In the genomic region with DNA sequence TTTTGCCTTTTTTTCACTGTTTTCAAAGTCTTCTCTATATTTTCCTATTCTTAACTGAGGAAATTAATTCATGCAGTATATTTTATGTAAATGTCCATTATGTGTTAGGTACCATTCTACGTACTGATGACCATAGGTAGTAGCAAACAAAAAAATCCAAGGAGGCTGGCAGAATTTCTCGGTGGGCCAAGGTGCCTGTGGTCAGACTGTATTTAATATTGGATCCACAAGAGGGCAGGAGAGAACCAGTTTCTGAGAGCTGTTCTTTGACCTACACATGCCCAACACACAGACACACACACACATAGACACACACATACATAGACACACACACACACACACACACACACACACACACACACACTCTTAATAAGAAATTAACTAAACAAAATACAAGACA, we compare ENCODE assay signal across 8 mouse cellular contexts. TPM values are rescaled to one million over a fixed set of nuclear protein-coding genes. Genes with fewer than 3 reads are reported as not detected.
DNase-seq lines count a peak whose midpoint lies in the region; ATAC-seq and TF ChIP-seq lines count a peak whose summit lies in the region.

No protein-coding gene starts in this region.

- no peak overlapping the region for H3K9ac ChIP-seq in forebrain, embryonic 15.5 days (replicated peaks)
- H3K9ac ChIP-seq in forebrain, embryonic 16.5 days (replicated peaks; ENCODE audit: low read depth, low read length): no peak overlapping the region
- no peak overlapping the region for H3K9ac ChIP-seq in lung, embryonic 14.5 days

- no peaks in the 10 kb centered on the region for H3K9me3 ChIP-seq in forebrain, embryonic 15.5 days
- no peaks in the 10 kb centered on the region for H3K9me3 ChIP-seq in forebrain, embryonic 16.5 days (ENCODE audit: control insufficient read depth, low read length)
- H3K9me3 ChIP-seq in lung, embryonic 14.5 days (ENCODE audit: low read depth, low read length): no peaks in the 10 kb centered on the region
- no peaks in the 10 kb centered on the region for H3K9me3 ChIP-seq in embryonic facial prominence, embryonic 10.5 days

- WGBS in forebrain, embryonic 15.5 days: 56% methylated on average over 2 of the region's 2 CpGs
- 65% methylated on average over 2 of the region's 2 CpGs for WGBS in forebrain, embryonic 16.5 days
- 63% methylated on average over 2 of the region's 2 CpGs for WGBS in lung, embryonic 14.5 days
- WGBS in embryonic facial prominence, embryonic 10.5 days: 71% methylated on average over 2 of the region's 2 CpGs

- no peaks in the 10 kb centered on the region for H3K36me3 ChIP-seq in forebrain, embryonic 15.5 days
- H3K36me3 ChIP-seq in forebrain, embryonic 16.5 days (ENCODE audit: control insufficient read depth, insufficient read depth): no peaks in the 10 kb centered on the region
- no peaks in the 10 kb centered on the region for H3K36me3 ChIP-seq in lung, embryonic 14.5 days (ENCODE audit: insufficient read depth)
- no peaks in the 10 kb centered on the region for H3K36me3 ChIP-seq in embryonic facial prominence, embryonic 10.5 days (replicated peaks)

- no peak overlapping the region for H3K4me2 ChIP-seq in forebrain, embryonic 15.5 days (replicated peaks)
- H3K4me2 ChIP-seq in forebrain, embryonic 16.5 days (ENCODE audit: low read length): no peak overlapping the region
- H3K4me2 ChIP-seq in lung, embryonic 14.5 days: no peak overlapping the region

- peak; percentile 49 for DNase-seq in lung, embryonic 14.5 days
- no peak for DNase-seq in lung, postnatal 4 days
- DNase-seq in embryonic facial prominence, embryonic 10.5 days (ENCODE audit: low spot score): peak; percentile 8
- DNase-seq in retina, embryonic 14.5 days (ENCODE audit: low spot score): peak; percentile 69
- DNase-seq in left cerebral cortex, adult 11 months (ENCODE audit: low spot score): no peak

- no peak overlapping the region for H3K27ac ChIP-seq in forebrain, embryonic 15.5 days (replicated peaks)
- H3K27ac ChIP-seq in forebrain, embryonic 16.5 days (ENCODE audit: low read length): no peak overlapping the region
- no peak overlapping the region for H3K27ac ChIP-seq in lung, embryonic 14.5 days (ENCODE audit: low read depth)
- no peak overlapping the region for H3K27ac ChIP-seq in embryonic facial prominence, embryonic 10.5 days (replicated peaks)

- no peaks in the 10 kb centered on the region for H3K27me3 ChIP-seq in forebrain, embryonic 15.5 days
- no peaks in the 10 kb centered on the region for H3K27me3 ChIP-seq in forebrain, embryonic 16.5 days (replicated peaks; ENCODE audit: control insufficient read depth, insufficient read depth, low read length)
- no peaks in the 10 kb centered on the region for H3K27me3 ChIP-seq in lung, embryonic 14.5 days (ENCODE audit: insufficient read depth, low read length)
- H3K27me3 ChIP-seq in embryonic facial prominence, embryonic 10.5 days (replicated peaks; ENCODE audit: low read depth, poor library complexity, severe bottlenecking): no peaks in the 10 kb centered on the region

- no peaks in the 10 kb centered on the region for H3K4me1 ChIP-seq in forebrain, embryonic 15.5 days
- H3K4me1 ChIP-seq in forebrain, embryonic 16.5 days (replicated peaks; ENCODE audit: control insufficient read depth, insufficient read depth, low read length): no peaks in the 10 kb centered on the region
- H3K4me1 ChIP-seq in lung, embryonic 14.5 days (ENCODE audit: insufficient read depth): no peaks in the 10 kb centered on the region
- H3K4me1 ChIP-seq in embryonic facial prominence, embryonic 10.5 days: no peaks in the 10 kb centered on the region

- ATAC-seq in forebrain, embryonic 15.5 days (replicated peaks): peak; percentile 55; the same call in 1 of the 2 replicates
- no peak for ATAC-seq in forebrain, embryonic 16.5 days
- ATAC-seq in lung, embryonic 14.5 days (ENCODE audit: insufficient read depth): no peak
- ATAC-seq in inflammation-experienced regulatory T-cells, adult 6 months: no peak

- no peak overlapping the region for H3K4me3 ChIP-seq in forebrain, embryonic 15.5 days
- H3K4me3 ChIP-seq in forebrain, embryonic 16.5 days (replicated peaks; ENCODE audit: low read length): no peak overlapping the region
- H3K4me3 ChIP-seq in lung, embryonic 14.5 days (ENCODE audit: low read depth, low read length): no peak overlapping the region
- no peak overlapping the region for H3K4me3 ChIP-seq in embryonic facial prominence, embryonic 10.5 days

- TF ChIP-seq CTCF in lung, embryonic 14.5 days (IDR thresholded peaks at IDR 0.05; ENCODE audit: low read depth): peak; percentile 40

RNA-seq across cellular contexts. Expression of gene Sdhaf3, which starts 48.2 kb away (rescaled TPM):
- polyA plus RNA-seq in forebrain, embryonic 15.5 days (2015; fragmentation: Nextera tagmentation; extraction: Ambion mirVana): 6.1 and 6.9 TPM in 2 replicates
- 6.8 and 6.9 TPM in 2 replicates for polyA plus RNA-seq in forebrain, embryonic 16.5 days (2015; fragmentation: Nextera tagmentation; extraction: Ambion mirVana)
- 4.8 and 5.7 TPM in 2 replicates for polyA plus RNA-seq in lung, embryonic 14.5 days (2014; fragmentation: Nextera tagmentation; extraction: Ambion mirVana)
- 6.7 and 7.5 TPM in 2 replicates for polyA plus RNA-seq in embryonic facial prominence, embryonic 10.5 days (2016; fragmentation: Nextera tagmentation; extraction: Ambion mirVana)
- 1 to 10 TPM; 3.0 to 4.5 (median 3.3) TPM for polyA plus RNA-seq in inflammation-experienced regulatory T-cells, adult 6 months (2017; shearing (Covaris generic))

Comparison
In these comparisons a context has a peak if more than half of its experiments do, and no peak if none do; other contexts are left out.
1. DNase-seq: peak in lung, embryonic 14.5 days (single experiment), embryonic facial prominence, embryonic 10.5 days (single experiment) and retina, embryonic 14.5 days (single experiment); none in lung, postnatal 4 days (0 of 2) and left cerebral cortex, adult 11 months (single experiment).